Mouse (Mus musculus) left cerebral cortex, adult 11 months (tissue): ENCODE data around the gene Kcnk5.

Source experiments
- DNase-seq: peaks from one replicate; pipeline ENCODE4 v3.0.0; 2022; ENCODE audit warnings: low spot score

Kcnk5 gene

GRCm38 (mm10) chr14:20113964-20114363 lies 67.6 kb downstream of the Kcnk5 start:
- peak; percentile 78 for DNase-seq

GRCm38 (mm10) chr14:20113189-20113961 lies 68.2 kb downstream of the Kcnk5 start:
- DNase-seq, result no peak

- DNase-seq, result no peak
Observed at GRCm38 (mm10) chr14:20112218-20112617, 69.4 kb downstream of the Kcnk5 start.

GRCm38 (mm10) chr14:20110945-20111344 lies 70.7 kb downstream of the Kcnk5 start:
- DNase-seq, result no peak

- no peak for DNase-seq
Observed at GRCm38 (mm10) chr14:20106271-20106670, 75.3 kb downstream of the Kcnk5 start.

GRCm38 (mm10) chr14:20103207-20103606 lies 78.4 kb downstream of the Kcnk5 start:
- no peak for DNase-seq

- DNase-seq, result no peak
Observed at GRCm38 (mm10) chr14:20098061-20098460, 83.5 kb downstream of the Kcnk5 start.

- no peak for DNase-seq
Observed at GRCm38 (mm10) chr14:20094942-20095341, 86.7 kb downstream of the Kcnk5 start.

- DNase-seq, result no peak
Observed at GRCm38 (mm10) chr14:20093493-20093892, 88.1 kb downstream of the Kcnk5 start.
